Mouse (Mus musculus) midbrain, embryonic 12.5 days (tissue): ENCODE measurements around the gene Calcoco2. TPM values are rescaled to one million over a fixed set of nuclear protein-coding genes. Genes with fewer than 3 reads are reported as not detected.
A peak's percentile ranks its signal among the peaks of the same experiment; 100 is the strongest.
"Not testable (repeated sequence)": the region's sequence is repeated elsewhere in the genome, so short reads cannot be mapped to it uniquely, and the experiment has no call there.

Experiments used
- ATAC-seq: fragments of 200-750 bp; cut with Nextera tagmentation; 2 replicates; pipeline ENCODE4 v1.8.0; 2017; ENCODE audit warnings: low read depth, moderate TSS enrichment, moderate library complexity; ENCODE audit not compliant: low FRiP score
- H3K27ac ChIP-seq: fragments of 300-500 bp; sonication (generic); replicated peaks from 2 replicates; pipeline ENCODE4 v1.5.1; 2016; ENCODE audit warnings: mild to moderate bottlenecking
- H3K27me3 ChIP-seq: fragments of 300-500 bp; sonication (generic); 2 replicates; pipeline ENCODE4 v1.6.1; 2016; ENCODE audit warnings: mild to moderate bottlenecking
- H3K36me3 ChIP-seq: fragments of 300-500 bp; sonication (generic); 2 replicates; pipeline ENCODE4 v1.6.1; 2016
- H3K4me1 ChIP-seq: fragments of 300-500 bp; sonication (generic); 2 replicates; pipeline ENCODE4 v1.6.1; 2016
- H3K4me2 ChIP-seq: fragments of 300-500 bp; sonication (generic); replicated peaks from 2 replicates; pipeline ENCODE4 v1.6.1; 2016; ENCODE audit warnings: mild to moderate bottlenecking, moderate library complexity
- H3K4me3 ChIP-seq: fragments of 300-500 bp; sonication (generic); 2 replicates; pipeline ENCODE4 v1.5.1; 2016; ENCODE audit warnings: mild to moderate bottlenecking
- H3K9ac ChIP-seq: fragments of 300-500 bp; sonication (generic); replicated peaks from 2 replicates; pipeline ENCODE4 v1.6.1; 2016; ENCODE audit warnings: mild to moderate bottlenecking, moderate library complexity
- H3K9me3 ChIP-seq: fragments of 300-500 bp; sonication (generic); 2 replicates; pipeline ENCODE4 v1.6.1; 2016; ENCODE audit warnings: mild to moderate bottlenecking
- WGBS: fragments of 180-500 bp; shearing (Covaris S2); methylation state at CpG from one replicate; pipeline ENCODE4 v1.1.7; 2016; 5-methylcytosine and 5-hydroxymethylcytosine counted together
- polyA plus RNA-seq: library from polyadenylated mRNA; unstranded; fragments of >200 nt; fragmentation: Nextera tagmentation; extraction: Ambion mirVana; gene quantifications from 2 replicates; pipeline ENCODE4 v1.2.1, GENCODE M21; 2016

Gene Calcoco2
- polyA plus RNA-seq = not detected in 2 replicates

DNA sequence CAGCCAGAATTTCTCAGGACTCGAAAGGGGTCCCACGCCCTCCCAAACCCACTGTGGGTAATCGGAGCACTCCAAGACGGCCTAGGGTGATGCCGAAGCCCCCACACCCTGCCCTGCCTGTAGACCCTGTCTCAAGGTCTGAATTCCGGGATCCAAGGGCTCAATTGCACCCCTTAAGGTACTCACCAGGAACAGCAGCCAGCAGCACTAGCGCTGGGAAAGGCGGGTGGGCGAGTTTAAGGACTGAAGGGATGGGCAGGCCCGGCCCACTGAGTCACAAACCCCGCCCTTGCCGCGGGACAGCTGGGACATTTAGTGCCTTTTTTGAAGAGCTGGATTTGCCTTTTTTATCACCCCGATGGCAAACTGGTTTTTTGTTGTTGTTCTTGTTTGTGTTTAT, at the start of gene Calcoco2:
Gene Calcoco2, minus strand, starts transcription at position 214 of the 400 bp plus-strand sequence.
- no peaks in the 10 kb centered on the region for H3K4me1 ChIP-seq
- H3K27me3 ChIP-seq = no peaks in the 10 kb centered on the region
- H3K27ac ChIP-seq = no peak within 1 kb of the TSS
- no peak within 1 kb of the TSS for H3K4me3 ChIP-seq
- no peak within 1 kb of the TSS for H3K4me2 ChIP-seq
- H3K36me3 ChIP-seq = no peaks in the 10 kb centered on the region
- WGBS = 46% methylated on average over 14 of the region's 14 CpGs
- no peaks in the 10 kb centered on the region for H3K9me3 ChIP-seq
- ATAC-seq = no peak
- no peak within 1 kb of the TSS for H3K9ac ChIP-seq

DNA sequence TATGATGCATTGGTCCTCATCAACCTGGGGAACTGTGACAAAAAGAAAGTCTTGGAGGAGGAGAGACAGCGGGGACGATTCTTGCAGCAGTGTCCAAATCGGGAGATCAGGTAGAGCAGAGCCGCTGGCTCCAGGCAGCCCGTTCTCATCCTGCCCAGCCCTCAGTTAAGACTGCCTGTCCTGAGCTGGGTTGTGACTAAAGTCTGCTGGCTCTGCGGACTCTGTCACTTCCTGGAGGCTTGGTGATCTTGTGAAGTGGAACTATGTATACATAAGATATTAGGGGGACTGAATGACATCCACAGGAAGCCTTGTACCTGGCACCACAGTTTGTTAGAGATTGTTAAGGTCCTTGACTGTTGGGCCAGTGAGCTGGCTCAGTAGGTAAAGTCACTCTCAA, 35.7 kb upstream of the Calcoco2 start:
- Histone ChIP-seq H3K4me1 (peaks cover 10% of the 10 kb centered on the region; the same call in 1 of the 2 replicates), H3K9me3 (no peaks in the 10 kb centered on the region), H3K27ac (no peak overlapping the region), H3K4me3 (no peak overlapping the region), H3K9ac (no peak overlapping the region), H3K27me3 (peaks cover 82% of the 10 kb centered on the region), H3K36me3 (no peaks in the 10 kb centered on the region), H3K4me2 (no peak overlapping the region)
- WGBS = 78% methylated on average over 6 of the region's 6 CpGs
- ATAC-seq = no peak

DNA sequence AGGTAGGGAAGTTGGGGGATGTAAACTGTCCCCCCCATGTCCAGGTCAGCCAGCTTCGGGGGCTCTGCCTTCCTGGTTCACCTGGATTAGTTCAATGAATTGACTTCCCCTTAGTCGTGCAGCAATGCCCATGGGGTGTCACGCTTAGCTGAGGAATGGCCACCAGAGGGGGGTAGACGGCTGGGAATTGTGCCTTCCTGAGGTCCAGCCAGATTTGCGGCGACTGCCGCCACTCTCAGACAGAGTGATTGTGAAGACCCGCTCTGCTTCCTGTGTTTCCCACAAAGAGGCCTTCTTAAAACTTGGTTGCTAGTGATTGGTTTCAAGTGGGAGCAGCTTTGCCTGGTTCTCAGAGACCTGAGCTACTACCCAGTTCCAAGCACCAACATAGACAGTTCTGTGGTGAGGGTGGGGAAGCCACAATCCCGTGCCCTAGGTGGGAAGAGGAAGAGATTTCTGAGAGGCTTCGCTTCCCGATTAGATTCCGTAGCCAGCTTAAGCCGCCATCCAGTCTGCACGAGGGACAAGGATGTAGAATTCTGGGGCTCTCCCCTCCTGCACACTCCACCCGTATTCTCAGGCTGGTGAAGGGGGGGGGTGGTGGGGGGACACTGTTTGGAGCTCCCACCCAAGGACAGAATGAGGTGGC, 34.0 kb upstream of the Calcoco2 start:
- peaks cover 65% of the 10 kb centered on the region for H3K27me3 ChIP-seq

DNA sequence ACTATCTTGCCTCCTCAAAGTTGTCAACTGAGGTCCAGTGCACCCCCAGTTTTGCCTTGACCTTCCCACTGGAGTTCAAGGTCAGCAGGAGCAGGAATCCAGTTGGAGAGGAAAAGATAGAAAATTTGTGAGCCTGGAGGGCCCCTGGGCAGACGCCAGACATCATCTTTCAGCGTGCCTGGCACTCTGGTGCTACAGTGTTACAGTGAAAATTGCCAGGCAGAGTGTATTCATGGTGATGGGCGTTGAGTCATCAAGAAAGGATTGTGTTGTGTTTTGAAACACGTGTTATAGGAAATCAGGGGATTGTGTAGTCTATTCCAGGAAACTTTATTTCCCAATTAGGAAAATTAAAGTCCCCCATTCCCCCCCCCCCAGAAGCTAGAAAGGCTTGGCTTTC, 32.0 kb upstream of the Calcoco2 start:
- H3K4me1 ChIP-seq = peaks cover 10% of the 10 kb centered on the region; the same call in 1 of the 2 replicates
- no peak overlapping the region for H3K9ac ChIP-seq
- ATAC-seq = no peak
- H3K27ac ChIP-seq = no peak overlapping the region
- H3K4me3 ChIP-seq = no peak overlapping the region
- H3K9me3 ChIP-seq = no peaks in the 10 kb centered on the region
- H3K4me2 ChIP-seq = no peak overlapping the region
- peaks cover 52% of the 10 kb centered on the region for H3K27me3 ChIP-seq
- WGBS = 70% methylated on average over 4 of the region's 4 CpGs
- no peaks in the 10 kb centered on the region for H3K36me3 ChIP-seq

More for the DNA sequence above, 34.0 kb upstream of the Calcoco2 start:
- no peak for ATAC-seq
- 5% methylated on average over 15 of the region's 15 CpGs for WGBS
- 0 out of 2 replicates have a peak overlapping the region, but pooled peaks have one; percentile 34 for H3K9ac ChIP-seq
- H3K4me3 ChIP-seq = peak overlapping the region; percentile 20; the same call in 1 of the 2 replicates
- H3K27ac ChIP-seq = no peak overlapping the region
- H3K9me3 ChIP-seq = no peaks in the 10 kb centered on the region
- no peaks in the 10 kb centered on the region for H3K36me3 ChIP-seq
- peak overlapping the region; percentile 45 for H3K4me2 ChIP-seq
- H3K4me1 ChIP-seq = peaks cover 10% of the 10 kb centered on the region; the same call in 1 of the 2 replicates

DNA sequence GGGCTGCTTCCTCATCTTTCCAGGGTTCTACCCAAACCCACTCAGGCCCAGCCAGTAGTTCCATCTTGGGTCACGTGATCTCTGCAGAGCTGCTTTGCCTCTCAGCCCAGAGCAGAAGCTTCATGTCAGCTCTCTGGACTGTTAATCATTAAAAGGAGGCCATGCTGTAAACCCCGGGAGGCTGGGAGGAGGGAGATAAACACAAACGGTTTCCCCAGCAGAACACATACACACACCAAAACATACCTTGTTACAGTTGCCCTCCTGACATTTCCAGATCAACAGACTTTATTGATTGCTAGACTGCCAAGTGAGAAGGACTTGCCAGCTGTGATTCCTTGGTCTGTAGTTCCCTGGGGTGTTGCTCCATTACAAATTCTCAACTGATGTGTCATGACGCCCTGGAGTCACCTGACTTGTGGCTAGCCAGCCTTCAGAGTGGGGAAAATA, 29.0 kb upstream of the Calcoco2 start:
- Histone ChIP-seq H3K9ac (no peak overlapping the region), H3K36me3 (no peaks in the 10 kb centered on the region), H3K4me2 (no peak overlapping the region), H3K4me3 (no peak overlapping the region), H3K4me1 (peaks cover 7% of the 10 kb centered on the region; the same call in 1 of the 2 replicates), H3K27me3 (peaks cover 26% of the 10 kb centered on the region), H3K27ac (no peak overlapping the region), H3K9me3 (no peaks in the 10 kb centered on the region)
- WGBS = 64% methylated on average over 4 of the region's 4 CpGs
- ATAC-seq = no peak

DNA sequence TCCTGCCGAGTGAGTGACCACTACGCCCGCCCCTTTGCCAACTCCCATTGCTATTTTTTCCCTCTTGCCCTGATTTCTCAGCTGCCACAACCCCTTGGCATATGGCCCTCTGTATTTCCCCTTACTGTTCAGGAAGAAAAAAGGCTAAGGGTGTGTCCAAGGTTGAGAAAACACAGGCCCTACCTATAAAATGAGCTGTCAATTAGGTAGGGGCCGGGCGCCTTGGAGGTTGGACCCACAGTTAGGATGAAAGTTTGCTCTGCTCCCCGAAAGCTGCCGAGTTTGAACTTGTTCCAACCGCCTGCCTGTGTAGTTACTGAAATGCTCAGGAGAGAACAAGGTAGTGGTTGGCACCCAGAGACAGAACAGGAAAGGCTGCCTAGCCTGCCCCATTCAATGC, 24.1 kb upstream of the Calcoco2 start:
- Histone ChIP-seq H3K27me3 (peaks cover 32% of the 10 kb centered on the region), H3K9me3 (no peaks in the 10 kb centered on the region), H3K27ac (no peak overlapping the region), H3K4me3 (no peak overlapping the region), H3K4me1 (0 out of 2 replicates have a peak, but pooled peaks cover 7% of the 10 kb centered on the region), H3K36me3 (no peaks in the 10 kb centered on the region), H3K9ac (no peak overlapping the region), H3K4me2 (no peak overlapping the region)
- WGBS = 86% methylated on average over 8 of the region's 8 CpGs
- no peak for ATAC-seq

DNA sequence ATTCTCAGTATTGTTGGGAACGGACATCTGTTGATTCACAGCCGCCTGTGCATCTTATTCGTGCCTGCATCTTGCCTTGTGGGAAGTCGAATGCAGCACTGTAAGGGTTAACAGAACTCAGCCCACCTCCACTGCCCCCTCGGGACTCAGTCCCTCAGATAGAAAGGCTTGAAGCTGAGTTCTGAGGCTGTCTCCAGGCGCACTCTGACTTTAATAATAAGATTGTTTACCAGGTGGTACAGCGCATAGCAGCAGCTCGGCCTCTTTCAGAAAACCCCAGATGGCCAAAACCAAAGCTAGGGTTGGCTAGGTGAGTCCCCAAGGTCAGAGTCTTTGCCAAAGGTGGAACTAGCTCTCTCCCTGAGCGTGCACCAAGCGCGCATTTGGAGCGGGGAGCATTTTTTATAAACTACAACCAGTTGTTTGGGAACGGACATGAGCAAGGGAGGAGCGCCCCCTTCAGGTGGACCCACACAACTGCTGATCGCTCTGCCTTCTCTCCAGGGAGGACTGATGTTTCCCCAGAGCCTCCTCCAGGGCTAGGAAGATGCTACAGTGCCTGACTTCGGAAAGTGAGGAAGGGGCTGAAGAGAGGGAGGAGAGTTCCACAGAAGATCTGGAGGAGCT, 21.6 kb upstream of the Calcoco2 start, which contains the start of gene Ttll6:
Gene Ttll6, plus strand, starts transcription at position 548 of the 627 bp plus-strand sequence.
- Histone ChIP-seq H3K4me1 (0 out of 2 replicates have a peak, but pooled peaks cover 7% of the 10 kb centered on the region), H3K9ac (no peak within 1 kb of the TSS), H3K4me2 (peak within 1 kb of the TSS; percentile 34), H3K9me3 (no peaks in the 10 kb centered on the region), H3K36me3 (no peaks in the 10 kb centered on the region), H3K4me3 (no peak within 1 kb of the TSS), H3K27ac (no peak within 1 kb of the TSS), H3K27me3 (peaks cover 43% of the 10 kb centered on the region)
- 20% methylated on average over 16 of the region's 16 CpGs for WGBS
- ATAC-seq = no peak

DNA sequence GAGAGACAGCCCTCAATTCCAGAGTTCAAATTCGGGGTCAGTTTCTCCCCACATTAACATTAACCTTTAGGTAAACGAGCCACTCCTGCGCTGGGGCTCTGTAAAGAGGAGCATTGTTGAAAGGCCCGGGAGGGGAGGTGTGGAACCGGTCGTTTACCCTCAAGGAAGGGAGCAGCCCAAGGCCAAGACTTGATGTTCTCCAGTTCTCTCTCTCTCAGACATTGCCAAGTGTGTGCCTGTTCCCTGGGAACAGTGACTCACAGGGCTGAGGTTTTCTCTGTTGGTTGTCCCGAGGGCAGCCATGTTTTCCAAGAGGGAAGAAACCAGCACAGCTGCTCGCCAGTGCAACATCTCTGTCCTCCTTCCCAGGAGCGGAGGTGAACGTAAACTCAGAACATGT, 18.8 kb upstream of the Calcoco2 start:
- WGBS = 70% methylated on average over 10 of the region's 10 CpGs
- no peak for ATAC-seq
- H3K27me3 ChIP-seq = peaks cover 48% of the 10 kb centered on the region

DNA sequence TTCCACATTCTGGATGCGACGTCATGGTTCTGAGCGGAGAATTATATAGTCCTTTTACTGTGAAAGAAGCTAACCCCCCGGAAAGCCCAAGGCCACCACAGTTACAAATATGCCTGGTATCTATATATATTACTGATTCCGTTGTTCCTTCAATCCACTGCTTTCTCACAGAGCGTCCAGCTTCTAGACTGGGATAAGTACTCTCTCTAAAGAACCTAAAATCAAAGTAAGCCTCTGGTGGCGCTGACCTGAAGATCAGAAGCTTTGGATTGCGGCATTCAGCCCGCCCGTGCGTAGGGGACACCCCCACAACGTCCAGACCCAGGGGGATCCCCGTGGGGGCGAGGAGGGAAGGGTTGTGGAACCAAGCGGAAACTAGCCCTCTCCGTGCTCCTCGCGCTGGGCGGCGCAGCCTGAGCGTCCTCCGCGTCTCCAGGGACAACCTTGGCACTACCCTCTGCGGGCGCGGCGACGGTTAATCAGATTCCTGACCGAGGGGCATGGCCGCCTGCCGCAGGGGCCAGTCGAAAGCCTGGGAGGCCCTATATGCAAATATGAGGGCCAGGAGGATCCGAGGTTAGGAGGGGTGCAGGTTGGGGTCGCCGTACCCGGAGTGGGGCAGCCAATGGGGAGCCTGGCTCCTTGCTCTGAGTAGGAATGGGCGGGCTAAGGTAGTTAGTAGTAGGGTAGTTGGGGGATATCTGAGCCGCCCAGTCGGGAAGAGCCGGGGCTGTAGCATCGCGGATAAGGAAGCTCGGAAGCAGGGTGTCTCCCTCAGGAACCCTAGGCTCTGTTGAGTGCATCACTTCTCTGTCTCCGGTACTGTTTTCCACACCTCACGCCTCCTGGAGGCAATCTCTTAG, 12.5 kb upstream of the Calcoco2 start:
- peak overlapping the region; percentile 41; the same call in 1 of the 2 replicates for H3K9ac ChIP-seq
- no peaks in the 10 kb centered on the region for H3K9me3 ChIP-seq
- no peaks in the 10 kb centered on the region for H3K36me3 ChIP-seq
- H3K27me3 ChIP-seq = peaks cover 46% of the 10 kb centered on the region
- H3K4me1 ChIP-seq = peaks cover 11% of the 10 kb centered on the region
- H3K4me3 ChIP-seq = peak overlapping the region; percentile 38
- H3K4me2 ChIP-seq = peak overlapping the region; percentile 65
- WGBS = 1% methylated on average over 45 of the region's 45 CpGs
- no peak overlapping the region for H3K27ac ChIP-seq
- no peak for ATAC-seq

More for the DNA sequence above, 18.8 kb upstream of the Calcoco2 start:
- Histone ChIP-seq H3K36me3 (no peaks in the 10 kb centered on the region), H3K4me1 (0 out of 2 replicates have a peak, but pooled peaks cover 7% of the 10 kb centered on the region), H3K9me3 (no peaks in the 10 kb centered on the region), H3K4me2 (no peak overlapping the region), H3K27ac (no peak overlapping the region), H3K9ac (no peak overlapping the region), H3K4me3 (no peak overlapping the region)

DNA sequence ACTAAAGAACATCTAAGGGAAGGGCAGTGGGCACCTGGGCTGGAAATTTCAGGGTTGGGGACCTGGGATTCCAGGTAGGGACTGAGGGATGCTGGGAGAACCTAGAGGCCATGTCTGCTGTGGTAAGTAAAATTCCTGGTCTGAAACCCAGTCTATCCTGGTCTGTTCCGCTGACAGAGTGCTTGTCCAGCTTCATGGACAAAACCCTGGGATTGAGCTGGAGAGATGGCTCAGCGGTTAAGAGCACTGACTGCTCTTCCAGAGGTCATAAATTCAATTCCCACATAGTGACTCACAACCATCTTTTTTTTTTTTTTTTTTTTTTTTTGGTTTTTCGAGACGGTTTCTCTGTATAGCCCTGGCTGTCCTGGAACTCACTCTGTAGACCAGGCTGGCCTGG, 11.0 kb upstream of the Calcoco2 start:
- not testable (repeated sequence) for H3K4me2 ChIP-seq, H3K9ac ChIP-seq, H3K4me3 ChIP-seq, H3K9me3 ChIP-seq, ATAC-seq, H3K27ac ChIP-seq, H3K36me3 ChIP-seq
- 89% methylated on average over 4 of the region's 4 CpGs for WGBS
- Histone ChIP-seq H3K4me1 (peaks cover 11% of the 10 kb centered on the region), H3K27me3 (peaks cover 46% of the 10 kb centered on the region)

DNA sequence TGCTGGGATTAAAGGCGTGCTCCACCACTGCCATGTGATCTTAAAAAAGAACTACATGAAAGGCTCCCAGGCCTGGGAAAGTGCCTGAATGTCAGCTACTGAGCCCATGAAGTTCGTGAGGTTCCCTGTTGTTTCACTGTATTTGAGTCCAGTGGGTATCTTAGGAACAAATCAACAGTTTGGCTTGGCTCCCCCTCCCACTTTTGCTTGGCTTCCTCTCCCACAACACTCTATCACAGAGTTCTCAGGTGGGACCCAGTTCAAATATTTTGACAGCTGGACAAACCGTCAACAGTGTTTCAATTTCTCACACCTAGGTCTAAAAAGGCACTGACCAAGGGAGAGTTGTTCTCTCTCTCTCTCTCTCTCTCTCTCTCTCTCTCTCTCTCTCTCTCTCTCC, 7.6 kb upstream of the Calcoco2 start:
- H3K27ac ChIP-seq = no peak overlapping the region
- 70% methylated on average over 3 of the region's 3 CpGs for WGBS
- no peaks in the 10 kb centered on the region for H3K9me3 ChIP-seq
- H3K4me3 ChIP-seq = no peak overlapping the region
- ATAC-seq = no peak
- no peak overlapping the region for H3K9ac ChIP-seq
- peaks cover 24% of the 10 kb centered on the region for H3K27me3 ChIP-seq
- H3K4me2 ChIP-seq = no peak overlapping the region
- H3K4me1 ChIP-seq = peaks cover 6% of the 10 kb centered on the region
- no peaks in the 10 kb centered on the region for H3K36me3 ChIP-seq
